Mouse (Mus musculus): ENCODE results near the gene Slc16a7. TPM values are rescaled to one million over a fixed set of nuclear protein-coding genes. Genes with fewer than 3 reads are reported as not detected.

Slc16a7 gene
- polyA plus RNA-seq, 1 experiment from 2014 or later = 4.2 TPM

DNA sequence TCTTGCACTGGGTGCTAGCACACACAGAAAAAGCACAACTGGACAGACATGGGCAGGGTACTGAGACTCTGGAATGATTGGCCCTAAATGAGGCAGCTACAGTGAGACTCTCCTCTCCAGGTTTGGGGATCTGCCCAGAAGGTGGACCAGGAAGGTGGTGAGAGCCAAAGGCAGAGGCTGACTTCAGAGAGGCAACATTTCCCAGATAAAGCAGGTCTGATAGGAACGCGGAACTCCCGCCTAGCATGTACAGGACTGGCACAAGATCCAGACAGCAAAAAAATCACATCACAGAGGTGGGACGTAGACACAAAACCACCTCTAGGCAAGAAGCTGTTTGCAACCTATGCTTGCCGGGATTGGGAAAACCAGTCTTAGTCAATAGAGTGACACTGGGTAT lies 55.5 kb downstream of the Slc16a7 start:
- Histone ChIP-seq H3K36me3 (ENCODE audit: control insufficient read depth, insufficient read depth, low read length) (no peaks in the 10 kb centered on the region), H3K4me3 (ENCODE audit: low read depth, low read length) (no peak overlapping the region), H3K27me3 (replicated peaks; ENCODE audit: control insufficient read depth, insufficient read depth, low read length) (no peaks in the 10 kb centered on the region), H3K4me1 (ENCODE audit: control insufficient read depth, insufficient read depth, low read length) (0 out of 2 replicates have a peak, but pooled peaks cover 4% of the 10 kb centered on the region), H3K9me3 (replicated peaks; ENCODE audit: control insufficient read depth, low read length) (no peaks in the 10 kb centered on the region), H3K9ac (ENCODE audit: low read length) (no peak overlapping the region), H3K27ac (ENCODE audit: low read depth, low read length) (no peak overlapping the region), H3K4me2 (ENCODE audit: low read length) (no peak overlapping the region)
- 95% methylated on average over 5 of the region's 5 CpGs for WGBS
- DNase-seq (ENCODE audit: low spot score) = no peak
- no peak for ATAC-seq

DNA sequence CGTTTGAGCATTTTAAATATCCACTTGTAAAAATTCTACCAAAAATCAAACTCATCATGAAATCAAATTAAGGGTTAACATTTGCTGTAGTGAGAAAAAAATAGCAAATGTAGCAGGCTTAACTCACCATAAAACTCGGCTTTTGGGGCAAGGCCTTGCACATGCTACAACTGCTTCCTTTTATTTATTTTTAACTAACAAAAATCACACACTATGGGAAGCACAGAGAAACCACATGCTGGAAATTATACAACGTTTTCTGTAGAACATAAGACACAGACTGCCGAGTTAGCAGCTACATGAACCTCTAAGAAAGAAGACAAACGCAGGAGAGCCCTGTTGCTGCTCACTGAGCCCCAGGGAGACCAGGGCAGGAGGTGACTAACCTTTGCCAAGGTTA lies 57.9 kb downstream of the Slc16a7 start:
- 79% methylated on average over 5 of the region's 5 CpGs for WGBS
- H3K27me3 ChIP-seq (replicated peaks; ENCODE audit: control insufficient read depth, insufficient read depth, low read length) = no peaks in the 10 kb centered on the region
- 0 out of 2 replicates have a peak, but pooled peaks cover 5% of the 10 kb centered on the region for H3K4me1 ChIP-seq (ENCODE audit: control insufficient read depth, insufficient read depth, low read length)
- no peak overlapping the region for H3K9ac ChIP-seq (ENCODE audit: low read length)
- no peaks in the 10 kb centered on the region for H3K36me3 ChIP-seq (ENCODE audit: control insufficient read depth, insufficient read depth, low read length)
- DNase-seq (ENCODE audit: low spot score) (no peak), ATAC-seq (no peak)
- H3K27ac ChIP-seq (ENCODE audit: low read depth, low read length) = no peak overlapping the region
- no peaks in the 10 kb centered on the region for H3K9me3 ChIP-seq (replicated peaks; ENCODE audit: control insufficient read depth, low read length)
- H3K4me3 ChIP-seq (ENCODE audit: low read depth, low read length) = no peak overlapping the region
- no peak overlapping the region for H3K4me2 ChIP-seq (ENCODE audit: low read length)

DNA sequence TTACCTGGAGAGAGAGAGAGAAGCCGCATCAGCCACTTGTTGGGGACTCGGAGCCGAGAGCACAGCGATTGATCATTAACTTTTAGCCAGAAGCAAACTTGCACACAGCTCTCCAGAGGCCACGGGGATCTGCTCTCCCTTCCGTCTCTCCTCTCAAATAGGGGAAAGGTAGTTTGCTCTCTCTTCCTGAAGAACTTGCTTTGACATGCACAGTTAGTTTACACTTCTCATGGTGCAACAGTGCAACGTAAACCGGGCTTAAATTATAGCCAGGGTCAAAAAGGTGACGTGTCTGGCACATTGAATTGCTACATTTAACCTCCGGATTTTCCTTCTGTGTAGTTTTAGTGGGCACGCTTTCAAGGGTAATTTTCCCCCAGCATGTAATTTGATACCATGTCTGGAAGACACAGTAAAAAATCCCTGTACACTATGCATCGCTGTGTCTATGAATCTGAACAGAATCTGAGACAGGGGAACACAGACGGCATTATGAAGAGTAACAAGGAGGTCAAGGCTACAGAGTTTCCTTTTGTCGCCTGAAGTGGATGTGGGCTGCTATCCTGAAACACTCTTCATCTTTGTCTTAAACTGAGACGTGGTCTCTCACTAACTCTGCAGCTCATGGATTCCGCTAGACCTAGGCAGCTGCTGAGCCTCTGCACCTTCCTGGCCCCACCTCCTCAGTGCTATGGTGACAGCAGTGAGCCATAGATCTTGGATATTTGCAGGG lies 60.8 kb downstream of the Slc16a7 start:
- H3K36me3 ChIP-seq (ENCODE audit: control insufficient read depth, insufficient read depth, low read length) = no peaks in the 10 kb centered on the region
- H3K4me2 ChIP-seq (ENCODE audit: low read length) = no peak overlapping the region
- DNase-seq (ENCODE audit: low spot score) (peak; percentile 7), ATAC-seq (peak; percentile 73)
- H3K9me3 ChIP-seq (replicated peaks; ENCODE audit: control insufficient read depth, low read length) = no peaks in the 10 kb centered on the region
- H3K4me3 ChIP-seq (ENCODE audit: low read depth, low read length) = no peak overlapping the region
- H3K27ac ChIP-seq (ENCODE audit: low read depth, low read length) = no peak overlapping the region
- H3K9ac ChIP-seq (ENCODE audit: low read length) = no peak overlapping the region
- H3K27me3 ChIP-seq (replicated peaks; ENCODE audit: control insufficient read depth, insufficient read depth, low read length) = no peaks in the 10 kb centered on the region
- 0 out of 2 replicates have a peak, but pooled peaks cover 7% of the 10 kb centered on the region for H3K4me1 ChIP-seq (ENCODE audit: control insufficient read depth, insufficient read depth, low read length)
- WGBS = 42% methylated on average over 16 of the region's 16 CpGs

DNA sequence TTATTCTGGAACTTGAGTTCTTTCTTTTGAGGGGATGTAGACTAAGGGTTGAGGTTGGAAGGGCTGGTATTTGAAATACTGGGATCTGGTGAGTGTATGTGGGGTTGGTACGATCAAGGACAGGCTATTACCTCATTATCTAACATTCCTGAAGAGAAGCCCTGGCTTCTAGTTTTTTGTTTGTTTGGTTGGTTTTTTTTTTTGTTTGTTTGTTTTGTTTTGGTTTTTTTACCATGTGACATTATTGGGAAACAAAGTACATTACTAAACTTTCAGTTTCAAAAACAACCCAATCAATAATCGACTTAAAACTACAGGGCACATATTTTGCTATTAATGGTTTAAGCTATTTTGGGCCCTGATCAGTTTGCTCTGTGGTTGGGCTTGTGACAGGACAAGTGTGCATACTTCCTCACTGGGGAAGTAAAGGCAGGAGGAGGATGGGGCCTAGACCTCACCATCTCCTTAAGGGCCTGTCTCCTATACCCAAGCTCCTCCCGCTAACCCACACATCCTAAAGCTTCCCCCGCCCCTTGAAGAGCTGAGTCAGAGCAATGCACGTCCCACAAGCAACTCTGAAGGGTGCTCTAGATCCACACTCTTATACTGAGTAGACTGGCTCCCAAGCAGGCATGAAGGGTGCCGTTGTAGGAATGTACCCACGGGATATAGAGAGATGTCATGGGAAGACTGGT lies 64.2 kb downstream of the Slc16a7 start:
- no peak for ATAC-seq
- 91% methylated on average over 7 of the region's 7 CpGs for WGBS
- no peaks in the 10 kb centered on the region for H3K36me3 ChIP-seq (ENCODE audit: control insufficient read depth, insufficient read depth, low read length)

DNA sequence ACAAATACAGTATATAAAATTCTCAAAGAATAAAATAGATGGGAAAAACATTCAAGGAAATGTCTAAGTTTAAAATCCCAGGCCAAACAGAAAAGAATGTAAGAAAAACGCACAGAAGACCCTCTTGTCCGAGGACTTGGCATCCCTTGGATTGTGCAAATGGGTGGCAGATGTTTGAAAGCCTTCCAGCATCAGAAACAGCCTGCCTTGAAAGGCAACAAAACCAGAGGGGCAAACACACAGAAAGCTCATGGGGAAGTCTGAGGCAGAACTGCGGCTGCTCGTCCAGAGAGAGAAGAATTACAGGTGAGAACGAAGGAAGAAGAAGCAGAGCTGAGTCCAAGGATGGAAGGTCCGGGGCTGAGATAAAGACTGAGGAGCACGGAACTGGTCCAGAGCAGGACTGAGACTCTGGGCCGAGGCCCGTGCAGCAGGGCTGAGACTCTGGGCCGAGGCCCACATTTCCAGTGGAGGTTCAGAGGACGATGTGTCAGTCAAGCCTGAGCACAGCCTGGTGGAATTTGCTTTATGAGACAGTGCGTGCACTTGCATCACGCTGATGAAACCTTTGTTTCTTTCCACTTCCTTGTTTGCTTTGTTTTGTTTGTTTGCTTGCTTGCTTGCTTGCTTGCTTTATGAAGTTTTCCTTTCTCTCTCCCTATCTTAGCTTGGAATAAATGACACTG lies 65.0 kb downstream of the Slc16a7 start:
- no peak overlapping the region for H3K4me2 ChIP-seq (ENCODE audit: low read length)
- H3K27ac ChIP-seq (ENCODE audit: low read depth, low read length) = 0 out of 2 replicates have a peak overlapping the region, but pooled peaks have one; percentile 6
- 0 out of 2 replicates have a peak, but pooled peaks cover 7% of the 10 kb centered on the region for H3K4me1 ChIP-seq (ENCODE audit: control insufficient read depth, insufficient read depth, low read length)
- H3K4me3 ChIP-seq (ENCODE audit: low read depth, low read length) = no peak overlapping the region
- WGBS = 71% methylated on average over 13 of the region's 13 CpGs
- no peaks in the 10 kb centered on the region for H3K27me3 ChIP-seq (replicated peaks; ENCODE audit: control insufficient read depth, insufficient read depth, low read length)
- ATAC-seq (peak; percentile 55; the same call in 1 of the 2 replicates), DNase-seq (ENCODE audit: low spot score) (peak; percentile 52)
- no peaks in the 10 kb centered on the region for H3K9me3 ChIP-seq (replicated peaks; ENCODE audit: control insufficient read depth, low read length)
- no peak overlapping the region for H3K9ac ChIP-seq (ENCODE audit: low read length)
- no peaks in the 10 kb centered on the region for H3K36me3 ChIP-seq (ENCODE audit: control insufficient read depth, insufficient read depth, low read length)

More for the DNA sequence above, 64.2 kb downstream of the Slc16a7 start:
- Histone ChIP-seq H3K9me3 (replicated peaks; ENCODE audit: control insufficient read depth, low read length) (no peaks in the 10 kb centered on the region), H3K9ac (ENCODE audit: low read length) (no peak overlapping the region), H3K27ac (ENCODE audit: low read depth, low read length) (no peak overlapping the region), H3K27me3 (replicated peaks; ENCODE audit: control insufficient read depth, insufficient read depth, low read length) (no peaks in the 10 kb centered on the region), H3K4me3 (ENCODE audit: low read depth, low read length) (no peak overlapping the region), H3K4me2 (ENCODE audit: low read length) (no peak overlapping the region), H3K4me1 (ENCODE audit: control insufficient read depth, insufficient read depth, low read length) (0 out of 2 replicates have a peak, but pooled peaks cover 7% of the 10 kb centered on the region)
- no peak for DNase-seq (ENCODE audit: low spot score)

DNA sequence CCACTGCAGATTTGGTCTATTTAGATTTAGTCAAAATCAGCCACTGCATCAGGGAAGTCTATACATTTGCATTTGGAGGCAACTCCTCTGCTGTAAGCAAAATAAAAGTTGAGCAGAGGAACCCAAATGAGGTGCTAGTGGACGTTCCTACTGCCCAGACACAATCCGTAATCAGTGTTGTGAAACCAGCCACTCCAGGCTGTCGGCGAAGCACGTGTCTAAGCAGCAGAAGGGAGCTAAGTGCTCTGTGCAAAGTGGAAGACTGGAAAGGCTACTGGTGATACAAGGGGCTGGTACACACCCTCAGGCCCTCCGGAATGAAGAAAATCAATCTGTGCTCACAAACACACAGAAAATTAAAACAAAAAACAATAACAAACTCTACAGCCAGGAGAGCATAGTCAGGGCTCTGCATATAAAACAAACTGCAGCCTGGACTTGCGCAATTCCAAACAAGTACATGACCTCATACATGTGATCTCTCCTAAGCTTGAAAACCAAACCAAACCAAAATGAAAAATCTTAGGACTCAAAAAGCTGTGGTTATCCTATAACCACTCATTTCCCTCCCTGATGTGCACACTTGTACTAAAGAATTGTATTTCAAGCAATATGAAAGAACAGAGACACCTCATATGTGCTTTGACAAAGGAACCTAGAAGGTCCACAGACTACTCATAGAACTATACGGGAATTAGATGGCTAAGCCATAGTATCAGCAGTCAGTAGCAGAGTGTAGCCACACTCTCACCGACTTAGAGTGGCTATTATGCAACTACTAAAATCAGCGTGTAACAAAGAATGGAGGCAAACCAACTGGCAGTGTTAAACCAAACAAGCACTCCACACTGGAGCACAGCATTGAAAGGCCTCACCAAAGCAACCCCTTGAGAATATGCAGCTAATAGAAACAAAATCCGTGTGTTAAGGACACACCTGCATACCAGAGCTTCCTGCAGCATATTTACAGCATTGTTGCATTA lies 67.5 kb downstream of the Slc16a7 start:
- no peak overlapping the region for H3K27ac ChIP-seq (ENCODE audit: low read depth, low read length)
- ATAC-seq (no peak), DNase-seq (ENCODE audit: low spot score) (no peak)
- H3K4me1 ChIP-seq (ENCODE audit: control insufficient read depth, insufficient read depth, low read length) = 0 out of 2 replicates have a peak, but pooled peaks cover 2% of the 10 kb centered on the region
- H3K27me3 ChIP-seq (replicated peaks; ENCODE audit: control insufficient read depth, insufficient read depth, low read length) = no peaks in the 10 kb centered on the region
- H3K4me2 ChIP-seq (ENCODE audit: low read length) = no peak overlapping the region
- H3K36me3 ChIP-seq (ENCODE audit: control insufficient read depth, insufficient read depth, low read length) = no peaks in the 10 kb centered on the region
- no peak overlapping the region for H3K4me3 ChIP-seq (ENCODE audit: low read depth, low read length)
- H3K9ac ChIP-seq (ENCODE audit: low read length) = no peak overlapping the region
- WGBS = 90% methylated on average over 11 of the region's 11 CpGs
- H3K9me3 ChIP-seq (replicated peaks; ENCODE audit: control insufficient read depth, low read length) = no peaks in the 10 kb centered on the region

DNA sequence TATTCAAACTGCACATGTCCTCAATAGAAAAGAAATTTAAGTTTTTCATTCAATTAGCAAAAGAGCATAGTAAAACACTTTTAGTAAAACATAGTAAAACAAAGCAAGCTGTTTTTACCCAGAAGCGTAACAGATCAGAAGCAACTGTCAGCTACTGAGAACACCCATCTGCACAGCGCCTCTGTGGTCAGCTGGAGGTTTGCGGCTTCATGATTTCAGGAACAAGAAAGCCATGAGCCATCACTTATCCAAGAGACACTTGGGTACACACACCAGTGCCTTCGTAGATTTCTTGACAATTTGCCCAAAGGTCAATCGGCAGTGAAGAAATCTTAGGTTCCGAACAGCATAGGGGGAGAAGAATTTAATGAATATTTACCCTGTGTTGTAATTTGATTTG lies 71.9 kb downstream of the Slc16a7 start:
- no peaks in the 10 kb centered on the region for H3K9me3 ChIP-seq (replicated peaks; ENCODE audit: control insufficient read depth, low read length)
- H3K27ac ChIP-seq (ENCODE audit: low read depth, low read length) = no peak overlapping the region
- H3K4me3 ChIP-seq (ENCODE audit: low read depth, low read length) = no peak overlapping the region
- H3K36me3 ChIP-seq (ENCODE audit: control insufficient read depth, insufficient read depth, low read length) = no peaks in the 10 kb centered on the region
- H3K27me3 ChIP-seq (replicated peaks; ENCODE audit: control insufficient read depth, insufficient read depth, low read length) = no peaks in the 10 kb centered on the region
- DNase-seq (ENCODE audit: low spot score) = peak; percentile 14
- H3K9ac ChIP-seq (ENCODE audit: low read length) = no peak overlapping the region
- H3K4me1 ChIP-seq (ENCODE audit: control insufficient read depth, insufficient read depth, low read length) = no peaks in the 10 kb centered on the region
- WGBS = 88% methylated on average over 6 of the region's 6 CpGs
- no peak for ATAC-seq
- H3K4me2 ChIP-seq (ENCODE audit: low read length) = no peak overlapping the region

DNA sequence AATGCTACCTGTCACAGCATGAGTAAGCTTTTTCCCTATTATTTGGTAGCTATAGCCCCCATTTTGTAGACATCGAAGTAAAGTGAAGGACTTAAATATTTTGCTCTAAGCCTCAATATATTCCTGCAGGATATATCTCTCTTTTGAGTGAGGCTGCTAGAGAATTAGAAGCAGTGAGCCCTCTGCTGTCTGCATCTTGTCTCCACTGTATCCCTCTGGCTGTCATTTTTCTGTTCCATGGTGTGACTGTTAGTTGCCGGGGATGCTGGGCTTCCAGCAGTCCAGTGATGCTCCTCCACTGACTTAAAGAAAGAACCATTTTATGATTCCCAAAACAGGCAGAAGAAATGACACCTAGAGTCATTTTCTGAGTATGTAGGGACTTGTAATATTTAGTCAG lies 78.4 kb downstream of the Slc16a7 start:
- ATAC-seq (no peak), DNase-seq (ENCODE audit: low spot score) (no peak)
- H3K4me2 ChIP-seq (ENCODE audit: low read length) = no peak overlapping the region
- no peaks in the 10 kb centered on the region for H3K4me1 ChIP-seq (ENCODE audit: control insufficient read depth, insufficient read depth, low read length)
- H3K9me3 ChIP-seq (replicated peaks; ENCODE audit: control insufficient read depth, low read length) = no peaks in the 10 kb centered on the region
- no peak overlapping the region for H3K4me3 ChIP-seq (ENCODE audit: low read depth, low read length)
- H3K27ac ChIP-seq (ENCODE audit: low read depth, low read length) = no peak overlapping the region
- H3K36me3 ChIP-seq (ENCODE audit: control insufficient read depth, insufficient read depth, low read length) = no peaks in the 10 kb centered on the region
- H3K9ac ChIP-seq (ENCODE audit: low read length) = no peak overlapping the region
- 94% methylated on average over 2 of the region's 2 CpGs for WGBS
- no peaks in the 10 kb centered on the region for H3K27me3 ChIP-seq (replicated peaks; ENCODE audit: control insufficient read depth, insufficient read depth, low read length)

All from forebrain, embryonic 14.5 days (tissue).